Mouse (Mus musculus) kidney, adult 2 months (tissue): ENCODE results near the gene Tmem167b.

Source experiments
- CTCF ChIP-seq: fragments of 200-500 bp; conservative IDR thresholded peaks from 2 replicates; pipeline ENCODE4 v1.5.1; 2011; ENCODE audit warnings: low read depth, mild to moderate bottlenecking, control low read depth, low read length, moderate library complexity, mixed read lengths; ENCODE audit not compliant: insufficient read depth, insufficient read length
- POLR2A ChIP-seq: fragments of 200-500 bp; IDR thresholded peaks from one replicate; pipeline ENCODE4 v1.6.1; 2011; ENCODE audit warnings: low read depth, low read length, control low read depth

GRCm38 (mm10) chr3:108523415-108523814, 38.9 kb downstream of the Tmem167b start:
- TF ChIP-seq POLR2A (no peak), CTCF (no peak)
